Mouse (Mus musculus): Measurements from ENCODE around the gene Chaf1a. TPM values are rescaled to one million over a fixed set of nuclear protein-coding genes. Genes with fewer than 3 reads are reported as not detected.

The Chaf1a gene
- polyA plus RNA-seq, 1 experiment from 2014 or later, result 3.0 TPM

DNA sequence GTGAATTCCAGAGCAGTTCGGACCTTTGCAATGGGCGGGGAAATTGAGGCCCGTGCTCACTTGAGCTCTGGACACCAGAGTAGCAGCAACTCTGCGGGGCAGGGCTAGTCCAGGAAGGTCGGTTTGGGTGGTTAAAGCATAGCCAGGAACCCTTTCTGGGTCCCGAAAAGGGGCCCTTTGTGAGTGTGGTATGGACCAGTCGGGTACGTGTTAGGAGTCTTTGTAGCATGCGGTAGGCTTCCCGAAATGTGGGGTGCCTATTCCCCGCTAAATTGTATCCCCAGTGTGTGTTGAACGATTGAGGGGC is 571 bp downstream of the Chaf1a start:
- H3K4me2 ChIP-seq (replicated peaks; ENCODE audit: low read depth, low read length), result peak overlapping the region; percentile 87
- ATAC-seq, result no peak
- no peak overlapping the region for H3K27ac ChIP-seq (ENCODE audit: low read length)
- H3K9me3 ChIP-seq (ENCODE audit: low read length), result no peaks in the 10 kb centered on the region
- TF ChIP-seq EP300 (IDR thresholded peaks at IDR 0.05) (no peak), CTCF (IDR thresholded peaks at IDR 0.05) (no peak)
- H3K36me3 ChIP-seq (ENCODE audit: insufficient read depth, low read length), result no peaks in the 10 kb centered on the region
- H3K27me3 ChIP-seq (replicated peaks; ENCODE audit: insufficient read depth, low read length), result no peaks in the 10 kb centered on the region
- DNase-seq (ENCODE audit: low spot score), result no peak
- 1% methylated on average over 12 of the region's 12 CpGs for WGBS
- H3K4me1 ChIP-seq (ENCODE audit: insufficient read depth, low read depth, low read length), result peaks cover 8% of the 10 kb centered on the region; the same call in 1 of the 2 replicates
- peak overlapping the region; percentile 41 for H3K9ac ChIP-seq (replicated peaks; ENCODE audit: low read depth)
- H3K4me3 ChIP-seq (ENCODE audit: low read depth, low read length), result peak overlapping the region; percentile 82

DNA sequence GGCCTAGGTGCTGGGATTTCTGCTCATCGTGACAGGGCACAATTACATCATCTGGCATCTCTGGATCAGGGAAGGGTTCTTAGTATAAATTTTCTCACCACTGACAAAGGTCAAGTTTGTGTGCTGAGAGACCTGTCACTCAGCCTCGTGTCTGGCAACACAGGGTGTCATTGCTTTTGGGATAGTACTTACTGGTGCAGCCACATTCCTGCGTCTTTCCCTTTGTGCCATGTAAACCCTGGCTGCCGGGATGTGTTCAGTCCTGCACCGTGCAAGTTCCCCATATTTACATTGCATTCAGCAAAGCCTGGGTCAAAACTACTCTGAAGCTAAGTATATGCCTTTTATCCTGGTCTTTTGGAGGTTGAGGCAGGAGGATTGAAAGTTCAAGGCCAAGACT is 11.1 kb downstream of the Chaf1a start:
- no peak for TF ChIP-seq CTCF (IDR thresholded peaks at IDR 0.05)
- TF ChIP-seq EP300 (IDR thresholded peaks at IDR 0.05), result no peak
- no peak overlapping the region for H3K4me3 ChIP-seq (ENCODE audit: low read depth, low read length)
- no peak overlapping the region for H3K9ac ChIP-seq (replicated peaks; ENCODE audit: low read depth)
- no peak for DNase-seq (ENCODE audit: low spot score)
- ATAC-seq, result no peak
- H3K9me3 ChIP-seq (ENCODE audit: low read length), result no peaks in the 10 kb centered on the region
- peaks cover 14% of the 10 kb centered on the region for H3K36me3 ChIP-seq (ENCODE audit: insufficient read depth, low read length)
- H3K4me1 ChIP-seq (ENCODE audit: insufficient read depth, low read depth, low read length), result no peaks in the 10 kb centered on the region
- no peak overlapping the region for H3K4me2 ChIP-seq (replicated peaks; ENCODE audit: low read depth, low read length)
- no peak overlapping the region for H3K27ac ChIP-seq (ENCODE audit: low read length)
- WGBS, result 62% methylated on average over 5 of the region's 5 CpGs
- H3K27me3 ChIP-seq (replicated peaks; ENCODE audit: insufficient read depth, low read length), result no peaks in the 10 kb centered on the region

DNA sequence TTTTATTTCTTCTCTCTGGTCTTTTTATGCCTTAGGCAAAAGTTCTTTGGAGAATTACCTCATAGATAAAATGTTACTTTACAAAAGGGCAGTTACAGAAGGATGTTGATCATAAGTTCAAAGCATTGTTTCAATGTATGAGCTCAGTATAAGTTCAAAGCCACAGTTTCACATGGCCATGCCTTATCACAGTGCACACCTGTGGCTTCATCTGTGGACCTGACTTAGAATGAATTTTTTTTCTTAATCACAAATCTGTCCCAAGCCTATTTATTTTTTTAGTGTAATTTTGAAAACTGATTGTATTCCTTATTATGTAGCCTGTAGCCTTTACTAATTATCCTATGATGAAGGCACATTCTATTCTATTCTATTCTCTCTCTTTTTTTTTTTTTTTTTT is 14.7 kb downstream of the Chaf1a start:
- Histone ChIP-seq H3K27me3 (replicated peaks; ENCODE audit: insufficient read depth, low read length) (no peaks in the 10 kb centered on the region), H3K4me2 (replicated peaks; ENCODE audit: low read depth, low read length) (no peak overlapping the region), H3K4me3 (ENCODE audit: low read depth, low read length) (no peak overlapping the region), H3K36me3 (ENCODE audit: insufficient read depth, low read length) (peaks cover 5% of the 10 kb centered on the region), H3K27ac (ENCODE audit: low read length) (no peak overlapping the region), H3K9me3 (ENCODE audit: low read length) (no peaks in the 10 kb centered on the region), H3K9ac (replicated peaks; ENCODE audit: low read depth) (no peak overlapping the region), H3K4me1 (ENCODE audit: insufficient read depth, low read depth, low read length) (no peaks in the 10 kb centered on the region)
- ATAC-seq (no peak), DNase-seq (ENCODE audit: low spot score) (no peak)
- TF ChIP-seq EP300 (IDR thresholded peaks at IDR 0.05), result no peak
- no peak for TF ChIP-seq CTCF (IDR thresholded peaks at IDR 0.05)

DNA sequence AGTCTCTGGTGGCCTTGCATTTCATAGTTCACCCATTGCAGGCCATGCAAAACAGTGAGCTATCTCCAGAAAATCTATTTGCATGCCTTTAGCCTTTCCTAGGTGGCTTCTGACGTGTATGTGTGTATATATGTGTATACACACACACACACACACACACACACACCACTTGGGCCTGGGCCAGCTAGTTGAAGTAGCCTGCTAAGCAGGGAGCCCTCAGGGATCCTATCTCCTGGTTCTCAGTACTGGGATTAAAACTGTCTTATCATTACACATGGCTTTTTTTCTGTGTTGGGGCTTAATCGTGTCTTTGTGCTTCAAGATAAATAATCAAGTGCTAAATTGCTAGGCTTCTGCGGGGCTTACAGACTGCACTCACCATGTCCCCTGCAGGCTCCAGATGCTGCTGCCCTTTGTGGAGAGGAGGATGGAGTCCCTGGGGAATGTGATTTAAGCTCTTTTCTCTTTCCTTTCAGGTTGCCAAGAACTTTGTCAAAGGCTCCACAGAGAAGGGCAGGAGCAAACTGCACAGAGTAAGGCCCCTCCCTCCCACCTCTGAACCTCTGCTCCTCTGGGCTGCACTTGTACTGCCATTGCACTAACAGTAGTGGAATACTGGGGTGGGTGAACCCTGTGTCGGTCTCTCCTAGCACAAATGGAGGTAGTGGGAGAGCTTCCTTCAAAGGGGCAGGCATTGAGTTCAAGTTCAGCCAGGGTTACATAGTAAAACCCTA is 15.9 kb downstream of the Chaf1a start:
- H3K4me1 ChIP-seq (ENCODE audit: insufficient read depth, low read depth, low read length), result no peaks in the 10 kb centered on the region
- H3K27ac ChIP-seq (ENCODE audit: low read length), result no peak overlapping the region
- DNase-seq (ENCODE audit: low spot score), result no peak
- TF ChIP-seq EP300 (IDR thresholded peaks at IDR 0.05) (no peak), CTCF (IDR thresholded peaks at IDR 0.05) (no peak)
- no peak overlapping the region for H3K4me3 ChIP-seq (ENCODE audit: low read depth, low read length)
- H3K27me3 ChIP-seq (replicated peaks; ENCODE audit: insufficient read depth, low read length), result no peaks in the 10 kb centered on the region
- no peaks in the 10 kb centered on the region for H3K9me3 ChIP-seq (ENCODE audit: low read length)
- peaks cover 5% of the 10 kb centered on the region for H3K36me3 ChIP-seq (ENCODE audit: insufficient read depth, low read length)
- WGBS, result 70% methylated on average over 4 of the region's 4 CpGs
- no peak for ATAC-seq
- no peak overlapping the region for H3K9ac ChIP-seq (replicated peaks; ENCODE audit: low read depth)
- H3K4me2 ChIP-seq (replicated peaks; ENCODE audit: low read depth, low read length), result no peak overlapping the region

DNA sequence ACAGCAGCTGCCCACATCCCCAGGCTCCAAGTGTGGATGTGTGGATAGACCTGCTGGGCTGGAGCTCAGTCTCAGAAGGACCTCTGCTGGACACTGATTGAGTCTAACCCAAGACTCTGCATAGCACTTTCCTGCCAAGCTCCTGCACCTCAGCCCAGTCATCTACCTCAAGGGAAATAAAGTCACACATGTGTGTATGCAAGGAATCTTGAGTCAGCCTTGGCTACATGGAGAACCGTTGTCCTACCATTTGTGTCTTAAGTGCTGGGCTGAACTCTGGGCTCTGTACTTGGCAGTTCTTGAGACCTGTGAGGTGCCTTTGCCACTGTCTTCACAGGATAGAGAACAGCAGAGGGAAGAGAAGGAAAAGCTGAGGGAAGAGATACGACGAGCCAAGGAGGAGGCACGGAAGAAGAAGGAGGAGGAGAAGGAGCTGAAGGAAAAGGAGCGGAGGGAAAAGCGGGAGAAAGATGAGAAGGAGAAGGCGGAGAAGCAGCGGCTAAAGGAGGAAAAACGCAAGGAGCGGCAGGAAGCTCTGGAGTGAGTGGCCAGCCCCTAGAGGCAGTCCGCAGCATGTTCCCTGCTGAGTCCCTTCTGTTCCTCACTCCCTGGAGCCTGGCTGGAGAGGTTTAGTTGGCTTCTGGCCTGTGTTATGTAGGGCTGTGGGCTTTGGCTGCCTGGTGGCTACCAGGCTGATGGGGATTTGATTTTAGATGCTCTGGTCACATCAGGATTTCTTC is 17.3 kb downstream of the Chaf1a start:
- DNase-seq (ENCODE audit: low spot score), result no peak
- Histone ChIP-seq H3K27me3 (replicated peaks; ENCODE audit: insufficient read depth, low read length) (no peaks in the 10 kb centered on the region), H3K4me1 (ENCODE audit: insufficient read depth, low read depth, low read length) (no peaks in the 10 kb centered on the region), H3K4me2 (replicated peaks; ENCODE audit: low read depth, low read length) (no peak overlapping the region), H3K4me3 (ENCODE audit: low read depth, low read length) (no peak overlapping the region), H3K9me3 (ENCODE audit: low read length) (no peaks in the 10 kb centered on the region), H3K9ac (replicated peaks; ENCODE audit: low read depth) (no peak overlapping the region), H3K36me3 (ENCODE audit: insufficient read depth, low read length) (0 out of 2 replicates have a peak, but pooled peaks cover 6% of the 10 kb centered on the region), H3K27ac (ENCODE audit: low read length) (no peak overlapping the region)
- 81% methylated on average over 11 of the region's 11 CpGs for whole genome bisulfite sequencing
- no peak for ATAC-seq
- TF ChIP-seq CTCF (IDR thresholded peaks at IDR 0.05) (no peak), EP300 (IDR thresholded peaks at IDR 0.05) (no peak)

DNA sequence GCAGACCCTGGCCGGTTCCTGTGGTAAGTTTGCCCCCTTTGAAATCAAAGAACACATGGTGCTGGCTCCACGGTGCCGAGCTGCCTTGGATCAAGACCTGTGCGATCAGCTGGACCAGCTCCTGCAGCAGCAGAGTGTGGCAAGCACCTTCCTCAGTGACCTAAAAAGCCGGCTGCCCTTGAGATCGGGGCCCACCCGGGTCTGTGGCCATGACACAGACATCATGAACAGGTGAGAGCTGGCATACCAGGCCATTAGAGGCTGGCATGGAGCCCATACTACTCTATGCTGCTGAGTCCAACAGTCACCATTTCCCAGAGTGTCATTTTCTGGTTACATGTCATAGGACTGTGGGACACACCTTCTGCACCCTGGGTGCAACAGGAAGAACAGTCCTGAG is 21.8 kb downstream of the Chaf1a start:
- Histone ChIP-seq H3K4me1 (ENCODE audit: insufficient read depth, low read depth, low read length) (no peaks in the 10 kb centered on the region), H3K4me2 (replicated peaks; ENCODE audit: low read depth, low read length) (no peak overlapping the region), H3K36me3 (ENCODE audit: insufficient read depth, low read length) (peaks cover 15% of the 10 kb centered on the region; the same call in 1 of the 2 replicates), H3K9ac (replicated peaks; ENCODE audit: low read depth) (no peak overlapping the region), H3K9me3 (ENCODE audit: low read length) (no peaks in the 10 kb centered on the region), H3K27me3 (replicated peaks; ENCODE audit: insufficient read depth, low read length) (no peaks in the 10 kb centered on the region), H3K4me3 (ENCODE audit: low read depth, low read length) (no peak overlapping the region), H3K27ac (ENCODE audit: low read length) (no peak overlapping the region)
- 91% methylated on average over 7 of the region's 7 CpGs for WGBS
- TF ChIP-seq EP300 (IDR thresholded peaks at IDR 0.05) (no peak), CTCF (IDR thresholded peaks at IDR 0.05) (no peak)
- no peak for ATAC-seq
- DNase-seq (ENCODE audit: low spot score), result no peak

All from lung, postnatal 0 days (tissue).